Mouse (Mus musculus): ENCODE measurements around the gene Trim10.
"Not testable (repeated sequence)": the region's sequence is repeated elsewhere in the genome, so short reads cannot be mapped to it uniquely, and the experiment has no call there.

The Trim10 gene

DNA sequence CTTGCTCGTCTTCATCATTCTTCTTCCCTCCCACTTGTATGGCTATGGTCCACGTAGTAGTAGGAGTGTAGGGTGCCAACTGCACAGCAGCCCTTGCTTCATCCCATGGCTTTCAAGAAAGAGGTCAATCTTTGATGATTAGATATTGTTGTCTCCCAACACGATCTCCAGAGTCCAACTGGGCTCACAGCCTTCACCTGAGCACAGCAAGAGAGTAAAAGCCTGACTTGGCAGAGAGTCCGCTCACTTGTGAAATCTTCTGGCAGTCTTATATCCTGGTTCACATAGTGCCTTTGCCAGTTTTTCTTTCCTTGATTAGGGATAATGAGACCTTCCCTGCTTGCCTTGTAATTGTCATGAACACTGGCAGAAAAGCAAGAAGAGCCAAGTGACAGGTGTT, 13.1 kb upstream of the Trim10 start:
- no peak for DNase-seq (ENCODE audit: extremely low read depth, insufficient read length, low spot score)

DNA sequence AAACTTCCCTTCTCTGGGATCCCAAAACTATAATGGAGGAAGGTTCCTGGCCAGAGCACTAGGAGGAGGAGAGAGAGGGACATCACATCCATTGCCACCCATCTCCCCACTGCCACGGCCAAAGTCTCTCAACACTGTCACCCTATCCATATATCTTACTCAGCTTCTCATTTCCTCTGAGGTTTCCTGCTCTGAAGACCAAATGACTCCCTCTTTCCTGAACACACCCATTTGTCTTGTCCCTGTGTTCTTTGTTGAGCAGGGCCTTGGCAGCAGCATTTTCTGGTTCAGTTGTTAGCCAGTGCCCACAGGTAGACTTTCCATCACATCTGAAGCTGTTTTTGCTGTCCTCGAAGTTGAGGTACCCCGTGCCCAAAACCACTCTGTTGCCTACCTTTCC, 11.2 kb upstream of the Trim10 start:
- DNase-seq (ENCODE audit: extremely low read depth, insufficient read length, low spot score): no peak

DNA sequence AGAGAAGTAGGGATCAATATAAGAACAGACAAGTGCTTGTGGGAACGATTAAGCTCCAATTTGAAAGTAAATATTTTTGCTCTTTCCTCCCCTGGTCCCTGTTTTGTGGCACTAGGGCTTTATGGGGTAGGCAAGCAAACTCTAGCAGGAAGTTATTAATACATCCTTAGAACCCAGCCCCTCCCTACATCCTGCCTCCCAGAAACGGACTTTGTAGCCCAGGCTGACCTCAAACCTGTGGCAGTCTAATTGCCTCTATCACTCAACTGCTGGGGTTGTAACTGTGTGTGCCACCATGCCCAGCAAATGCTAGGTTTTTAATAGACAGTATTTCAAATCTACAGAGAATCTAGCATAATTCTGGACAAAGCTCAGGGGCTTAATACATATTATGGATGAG, 7.7 kb upstream of the Trim10 start:
- no peak for DNase-seq (ENCODE audit: extremely low read depth, insufficient read length, low spot score)

DNA sequence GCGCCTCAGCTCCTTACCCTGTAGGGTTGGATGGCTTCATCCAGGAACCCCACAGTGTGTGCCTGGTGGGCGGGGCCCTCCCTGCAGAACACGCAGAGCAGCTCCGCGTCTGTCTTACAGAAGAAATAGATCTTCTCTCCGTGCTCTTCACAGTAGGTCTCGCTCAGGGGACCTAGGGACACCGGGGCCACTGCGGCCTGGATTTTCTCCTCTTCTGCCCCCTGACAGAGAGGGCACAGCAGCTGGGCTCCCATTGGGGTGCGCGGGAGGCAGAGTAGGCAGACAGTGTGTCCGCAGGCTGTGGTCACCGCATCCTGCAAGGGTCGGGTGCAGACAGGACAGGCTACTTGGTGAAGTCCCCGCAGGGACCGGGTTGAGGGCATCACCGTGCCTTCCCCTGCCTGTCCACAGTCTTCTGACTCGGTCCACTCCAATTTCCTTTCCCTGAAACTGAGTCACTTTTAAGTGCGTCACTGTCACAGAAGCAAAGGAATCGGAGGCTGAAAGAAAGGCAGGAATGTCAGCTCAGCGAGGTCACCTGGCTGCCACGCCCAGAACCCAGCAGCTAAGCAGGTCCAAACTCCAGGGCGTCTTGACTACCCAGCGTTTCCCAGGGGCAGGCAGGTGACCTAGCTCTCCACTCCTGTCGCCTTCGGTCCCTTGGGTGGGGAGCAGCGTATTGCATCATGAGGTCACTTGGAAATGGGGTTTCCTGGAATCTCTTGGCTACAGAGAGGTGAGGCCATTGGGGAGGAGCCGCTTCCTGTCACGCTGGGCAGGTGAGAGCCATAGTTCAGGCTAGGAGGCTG, 2.5 kb upstream of the Trim10 start, which contains the start of gene Trim15:
Trim15 (minus strand) TSS at position 492 of the 809 bp plus-strand sequence.
- no peak for DNase-seq (ENCODE audit: extremely low read depth, insufficient read length, low spot score)

DNA sequence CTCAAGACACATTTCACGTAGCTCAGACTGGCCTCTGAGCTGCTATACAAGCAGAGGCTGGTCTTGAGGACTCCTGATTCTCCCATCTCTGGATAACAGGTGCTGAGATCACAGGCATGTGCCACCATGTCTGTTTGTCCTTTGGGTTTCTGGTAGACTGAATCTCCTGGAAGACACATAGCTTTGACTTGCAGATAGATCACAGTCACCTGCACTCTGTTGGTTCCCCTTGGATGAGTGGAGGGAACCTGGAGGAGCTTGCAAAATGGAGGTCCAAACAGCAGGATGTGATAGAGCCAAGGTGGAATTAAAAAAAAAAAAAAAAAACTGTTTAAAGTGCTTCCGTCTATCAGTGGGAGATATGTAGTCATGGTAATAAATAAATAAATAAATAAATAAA, 538 bp upstream of the Trim10 start:
- DNase-seq (ENCODE audit: extremely low read depth, insufficient read length, low spot score): no peak

DNA sequence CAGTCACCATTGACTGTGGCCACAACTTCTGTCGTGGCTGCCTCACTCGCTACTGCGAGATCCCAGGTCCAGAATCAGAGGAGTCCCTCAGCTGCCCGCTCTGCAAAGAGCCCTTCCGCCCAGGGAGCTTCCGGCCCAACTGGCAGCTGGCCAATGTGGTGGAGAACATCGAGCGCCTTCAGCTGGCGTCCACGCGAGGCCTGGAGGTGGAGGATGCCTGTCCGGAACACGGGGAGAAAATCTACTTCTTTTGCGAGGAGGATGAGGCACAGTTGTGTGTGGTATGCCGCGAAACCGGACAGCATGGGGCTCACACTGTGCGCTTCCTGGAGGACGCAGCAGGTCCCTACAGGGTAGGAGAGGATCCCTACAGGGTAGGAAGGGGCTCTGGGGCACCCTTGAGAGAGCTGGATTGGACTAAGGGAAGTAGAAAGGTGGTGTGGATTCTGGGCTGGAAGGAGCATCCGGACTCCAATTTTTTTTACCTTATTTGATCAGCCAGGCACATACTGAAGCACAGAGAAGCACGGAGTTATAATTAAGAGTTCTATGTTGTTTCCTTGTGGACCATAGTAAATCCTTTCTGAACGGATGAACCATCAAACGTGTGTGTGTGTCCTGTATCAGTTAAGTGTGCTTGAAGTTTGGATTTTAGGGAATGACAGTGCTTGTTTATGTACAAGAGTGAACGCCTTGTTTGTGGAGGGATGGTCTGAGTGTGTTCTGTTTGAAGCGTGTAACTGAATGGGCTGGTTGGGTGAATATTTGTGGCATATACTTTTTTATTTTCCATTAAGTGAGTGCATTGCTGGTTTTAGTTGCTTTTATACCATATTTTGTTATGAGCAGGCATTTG, 809 bp downstream of the Trim10 start:
- DNase-seq (ENCODE audit: extremely low read depth, insufficient read length, low spot score): no peak

DNA sequence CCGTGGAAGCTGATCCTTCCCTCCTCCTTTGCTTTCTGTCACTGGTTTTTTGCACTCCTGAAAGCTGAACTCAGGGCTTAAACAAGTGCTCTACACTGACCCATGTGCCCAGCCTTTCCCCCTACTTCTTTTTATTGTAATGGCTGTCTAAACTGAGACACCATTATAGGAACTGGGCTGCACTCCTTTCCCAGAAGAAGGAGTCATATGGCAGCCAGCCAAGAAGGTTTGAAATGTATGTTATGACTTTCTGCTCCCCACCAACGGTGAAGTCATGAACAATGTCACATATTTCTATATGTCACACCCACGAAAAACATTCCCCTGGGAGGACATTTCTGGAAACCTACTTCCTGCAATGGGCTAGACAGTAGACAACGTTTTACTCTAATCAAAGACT, 5.3 kb downstream of the Trim10 start:
- DNase-seq (ENCODE audit: extremely low read depth, insufficient read length, low spot score): no peak

DNA sequence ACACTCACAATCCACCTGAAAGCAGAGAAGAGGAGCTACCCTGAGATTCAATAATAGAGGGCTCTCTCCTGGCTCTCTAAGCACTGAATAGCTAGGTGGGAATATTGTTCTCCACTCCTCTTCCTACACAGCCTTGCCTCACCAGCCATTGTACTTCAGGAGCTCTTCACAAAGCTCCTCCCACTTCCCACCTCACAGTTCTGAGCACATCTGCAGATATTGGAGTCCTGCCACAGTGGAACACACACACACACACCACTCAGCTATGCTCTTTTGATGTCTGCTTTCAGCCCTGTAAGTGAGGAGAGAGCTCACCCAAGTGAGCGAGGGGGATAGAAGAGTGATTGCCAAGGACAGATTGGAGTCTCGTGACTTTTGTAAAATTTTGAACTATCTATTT, 14.0 kb downstream of the Trim10 start:
- no peak for DNase-seq (ENCODE audit: extremely low read depth, insufficient read length, low spot score)

DNA sequence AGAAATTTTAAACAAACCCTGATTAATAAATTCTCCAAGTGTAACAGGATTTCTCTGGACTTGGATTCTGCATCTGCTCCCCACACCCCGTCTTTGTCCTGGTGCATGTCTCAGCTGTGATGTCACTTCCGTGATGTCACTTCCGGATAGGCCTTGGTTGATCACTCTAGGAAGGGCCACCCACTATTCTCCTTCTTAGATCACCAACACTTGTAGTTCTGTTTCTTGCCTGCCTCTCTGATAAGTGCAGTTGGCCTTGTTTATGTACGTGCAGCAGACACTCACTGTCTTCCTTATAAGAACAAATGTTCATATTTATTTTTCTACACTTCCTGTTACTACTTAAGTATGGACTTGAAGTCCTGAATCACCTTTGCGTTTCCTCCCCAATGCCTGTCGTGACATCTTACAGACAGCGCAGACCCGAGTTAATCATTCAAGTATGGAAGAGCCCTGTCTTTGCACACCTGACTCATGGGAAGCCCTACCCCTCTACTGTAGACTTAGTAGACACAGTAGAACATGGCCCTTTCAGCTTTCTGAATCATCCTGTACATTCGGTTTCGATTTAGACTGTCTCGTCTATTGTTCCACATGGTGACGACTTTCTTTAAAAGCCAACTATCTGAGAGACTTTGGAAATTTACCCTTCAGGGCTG, 15.9 kb downstream of the Trim10 start:
- DNase-seq (ENCODE audit: extremely low read depth, insufficient read length, low spot score): no peak

DNA sequence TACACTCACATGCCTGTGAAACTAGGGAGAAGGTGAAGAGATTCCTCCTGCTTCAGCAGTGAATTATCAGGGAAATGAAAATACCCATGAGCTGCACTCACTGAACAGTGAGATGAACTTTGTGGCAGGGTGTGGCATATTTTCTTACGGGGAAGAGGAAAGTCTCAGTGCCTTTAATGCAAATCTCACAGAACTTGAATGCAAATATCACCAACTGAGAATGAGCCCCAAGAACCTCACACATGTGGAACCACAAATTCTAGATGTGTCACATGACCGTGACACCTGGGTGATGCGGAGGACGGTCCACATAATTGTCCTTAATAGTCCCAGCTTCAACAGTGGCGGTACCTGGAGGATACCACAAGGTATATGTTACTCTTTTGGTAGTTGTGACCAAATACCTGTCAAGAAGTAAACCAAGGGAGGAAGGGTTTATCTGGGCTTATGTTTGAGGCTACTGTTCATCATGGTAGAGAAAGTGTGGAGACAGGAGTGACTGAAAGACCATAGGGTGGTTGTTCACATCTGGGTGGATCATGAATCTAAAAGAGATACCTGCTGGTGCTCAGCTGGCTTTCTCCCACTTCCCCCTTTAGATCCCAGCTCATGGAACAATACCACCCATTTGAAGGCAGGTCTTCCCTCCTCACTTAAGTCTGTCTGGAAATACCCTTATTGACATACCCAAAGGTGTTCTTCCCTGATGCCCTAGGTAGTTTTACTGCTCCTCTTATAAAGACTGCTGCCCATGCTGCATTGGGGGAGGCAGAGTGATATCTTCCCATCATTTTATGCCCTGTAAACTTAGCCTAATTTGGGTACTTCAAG, 20.9 kb downstream of the Trim10 start, which contains the start of gene Trim40:
Trim40 (minus strand) TSS at position 51 of the 831 bp plus-strand sequence.
- no peak for DNase-seq (ENCODE audit: extremely low read depth, insufficient read length, low spot score)

DNA sequence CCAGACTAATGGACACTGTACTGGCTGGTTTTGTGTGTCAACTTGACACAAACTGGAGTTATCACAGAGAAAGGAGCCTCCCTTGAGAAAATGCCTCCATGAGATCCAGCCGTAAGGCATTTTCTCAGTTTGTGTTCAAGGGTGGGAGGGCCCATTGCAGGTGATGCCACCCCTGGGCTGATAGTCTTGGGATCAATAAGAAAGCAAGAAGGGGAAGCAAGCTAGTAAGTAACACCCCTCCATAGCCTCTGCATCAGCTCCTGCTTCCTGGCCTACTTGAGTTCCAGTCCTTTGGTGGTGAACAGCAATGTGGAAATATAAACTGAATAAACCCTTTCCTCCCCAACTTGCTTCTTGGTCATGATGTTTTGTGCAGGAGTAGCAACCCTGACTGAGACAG, 22.1 kb downstream of the Trim10 start:
- not testable (repeated sequence) for DNase-seq (ENCODE audit: extremely low read depth, insufficient read length, low spot score)

DNA sequence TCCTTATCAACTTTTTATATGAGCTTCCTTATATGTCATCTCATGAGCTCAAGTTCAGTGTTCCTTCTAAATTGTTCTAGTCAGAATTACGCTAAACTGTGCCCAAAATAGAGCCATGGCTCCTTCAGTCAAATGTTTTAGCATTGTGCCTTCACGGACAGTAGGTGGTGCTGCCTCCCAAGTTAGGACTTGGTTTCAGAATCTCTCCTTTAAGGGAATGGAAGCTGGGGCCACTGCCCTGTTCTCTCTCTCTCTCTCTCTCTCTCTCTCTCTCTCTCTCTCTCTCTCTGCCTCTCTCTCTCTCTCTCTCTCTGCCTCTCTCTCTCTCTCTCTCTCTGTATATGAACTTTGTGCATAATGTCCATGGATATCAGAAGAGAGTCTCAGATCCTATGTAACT, 23.0 kb downstream of the Trim10 start:
- DNase-seq (ENCODE audit: extremely low read depth, insufficient read length, low spot score): no peak

DNA sequence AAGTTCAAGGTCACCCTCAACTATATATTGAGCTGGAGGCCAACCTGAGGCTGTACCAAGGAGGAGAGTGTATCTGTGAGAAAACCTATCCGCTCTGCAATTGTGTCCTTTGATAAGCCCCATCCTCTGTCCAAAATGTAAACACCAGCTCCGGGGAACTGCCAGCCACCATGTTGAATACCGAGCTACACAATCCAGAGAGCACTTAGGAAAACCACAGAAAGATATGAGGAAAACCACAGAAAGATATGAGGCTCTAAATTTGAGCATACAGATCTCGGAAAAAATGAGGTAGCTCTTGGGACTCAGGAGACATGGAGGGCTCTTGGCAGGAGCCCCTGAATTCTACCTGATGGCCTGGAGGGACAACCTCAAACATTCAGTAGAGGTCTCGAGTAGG, 24.0 kb downstream of the Trim10 start:
- no peak for DNase-seq (ENCODE audit: extremely low read depth, insufficient read length, low spot score)

DNA sequence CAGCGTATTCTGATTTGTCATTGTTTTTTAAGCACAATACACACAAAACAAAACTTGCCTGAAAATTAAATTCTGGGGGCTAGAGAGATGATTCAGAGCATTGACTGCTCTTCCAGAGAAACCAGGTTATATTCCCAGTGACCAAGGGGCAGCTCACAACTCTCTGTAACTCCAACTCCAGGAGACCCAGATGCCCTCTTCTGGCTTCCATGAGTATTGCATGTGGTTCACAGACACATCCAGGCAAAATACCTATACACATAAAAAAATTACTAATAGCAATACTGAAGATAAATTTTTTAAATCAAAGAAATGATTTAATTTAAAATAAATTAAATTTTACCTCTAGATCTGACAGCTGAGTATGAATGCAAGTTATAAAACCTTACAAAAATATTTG, 27.2 kb downstream of the Trim10 start:
- no peak for DNase-seq (ENCODE audit: extremely low read depth, insufficient read length, low spot score)

DNA sequence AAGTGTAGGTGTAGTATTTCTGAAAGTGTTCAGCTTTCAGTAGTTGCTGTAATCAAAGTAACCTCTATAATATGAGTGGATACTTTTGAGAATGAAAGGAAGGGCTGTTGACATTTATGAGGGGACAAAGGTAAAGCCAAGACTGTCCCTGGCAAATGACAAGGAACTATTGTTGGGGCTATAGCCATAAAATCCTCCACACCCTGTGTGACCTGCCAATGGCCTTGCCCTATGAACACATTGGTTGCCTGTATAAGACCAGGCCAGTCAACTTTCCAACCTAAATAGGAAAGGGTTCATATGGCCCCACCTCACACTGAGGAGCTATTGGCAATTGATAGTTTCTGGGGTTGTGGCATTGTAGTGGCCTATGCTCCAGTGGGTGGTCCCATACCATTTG, 27.7 kb downstream of the Trim10 start:
- no peak for DNase-seq (ENCODE audit: extremely low read depth, insufficient read length, low spot score)

DNA sequence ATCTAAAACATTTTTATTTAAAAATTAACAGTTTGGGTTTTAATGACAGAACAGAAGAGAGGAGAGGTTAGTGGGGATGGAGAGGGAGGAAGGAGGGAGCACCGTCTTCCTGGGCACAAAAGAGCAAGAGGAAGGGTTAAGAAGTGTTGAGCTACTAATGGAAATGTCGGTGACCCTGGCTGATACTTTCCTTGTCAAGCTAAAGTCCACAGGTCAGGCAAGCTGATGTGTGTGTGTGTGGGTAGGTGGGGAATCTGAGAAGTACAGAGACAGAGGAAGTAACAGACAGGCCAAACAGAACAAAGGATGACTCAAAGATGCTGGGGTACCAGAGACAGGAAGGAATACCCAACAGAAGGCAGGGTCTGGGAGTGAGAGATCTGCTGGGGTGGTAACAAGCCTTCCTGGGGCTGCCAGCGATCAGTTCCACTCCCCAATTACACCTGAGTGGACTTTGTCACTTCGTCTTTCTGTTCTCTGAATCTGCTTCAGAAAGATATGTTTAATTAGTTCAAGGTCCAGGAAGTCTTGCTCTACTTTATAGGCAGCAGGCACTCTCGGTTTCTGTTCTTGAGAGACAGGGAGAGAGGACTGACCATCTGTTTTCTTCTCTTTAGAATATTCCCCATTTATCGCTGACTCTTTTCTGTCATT, 28.3 kb downstream of the Trim10 start, which contains the start of gene Trim31:
Trim31 (plus strand) TSS at position 567 of the 654 bp plus-strand sequence.
- no peak for DNase-seq (ENCODE audit: extremely low read depth, insufficient read length, low spot score)

DNA sequence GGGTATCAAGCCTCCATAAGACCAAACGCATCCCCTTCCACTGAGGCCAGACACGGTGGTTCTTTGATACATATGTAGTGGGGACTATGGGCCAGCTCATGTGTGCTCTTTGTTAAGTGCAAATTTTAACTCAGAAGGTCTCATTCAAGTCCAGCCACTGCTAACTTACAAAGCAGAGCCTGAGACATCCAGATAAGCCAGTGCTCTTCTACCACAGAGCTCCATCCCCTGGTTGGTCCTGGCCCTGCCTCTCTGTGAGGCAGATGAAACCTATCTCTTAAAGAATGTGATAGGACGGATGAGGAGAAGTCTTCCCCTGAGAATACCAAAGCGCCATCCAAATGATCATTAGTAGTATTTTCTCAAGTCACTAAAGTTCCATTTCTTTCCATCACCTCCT, 30.0 kb downstream of the Trim10 start:
- no peak for DNase-seq (ENCODE audit: extremely low read depth, insufficient read length, low spot score)

DNA sequence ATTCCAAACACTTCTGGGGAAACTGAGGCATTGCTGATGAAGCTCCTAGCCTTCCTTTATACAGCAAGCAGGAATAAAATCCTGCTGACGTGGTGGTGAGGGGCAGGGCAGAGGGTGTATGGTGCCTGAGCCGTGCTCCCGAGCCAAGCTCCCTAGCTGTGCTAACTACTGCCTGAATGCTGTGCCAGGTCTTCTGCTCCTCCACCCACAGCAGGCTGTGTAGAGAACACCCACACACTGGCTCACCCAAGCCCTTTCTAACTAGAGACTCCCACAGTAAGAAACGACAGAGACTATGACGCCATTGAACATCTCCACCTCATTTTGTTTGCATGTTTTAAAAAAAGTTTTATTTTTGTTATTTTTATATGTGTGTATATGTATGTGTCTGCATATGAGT, 30.6 kb downstream of the Trim10 start:
- no peak for DNase-seq (ENCODE audit: extremely low read depth, insufficient read length, low spot score)

DNA sequence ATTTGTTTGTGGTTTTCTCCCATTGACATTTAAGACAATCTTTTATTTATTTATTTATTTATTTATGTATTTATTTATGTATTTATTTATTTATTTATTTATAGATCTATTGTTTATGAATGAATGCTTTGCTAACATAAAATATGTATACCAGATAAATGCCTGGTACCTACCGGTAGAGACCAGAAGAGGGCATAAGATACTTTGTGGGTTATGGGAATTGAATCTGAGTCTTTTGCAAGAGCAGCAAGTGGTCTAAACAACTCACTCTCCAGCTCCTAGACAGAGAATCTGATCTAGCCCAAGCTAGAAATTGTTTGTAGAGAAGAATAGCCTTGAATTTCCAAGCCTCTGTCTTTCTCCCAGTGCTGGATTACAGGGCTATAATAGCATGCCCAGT, 31.3 kb downstream of the Trim10 start:
- no peak for DNase-seq (ENCODE audit: extremely low read depth, insufficient read length, low spot score)

DNA sequence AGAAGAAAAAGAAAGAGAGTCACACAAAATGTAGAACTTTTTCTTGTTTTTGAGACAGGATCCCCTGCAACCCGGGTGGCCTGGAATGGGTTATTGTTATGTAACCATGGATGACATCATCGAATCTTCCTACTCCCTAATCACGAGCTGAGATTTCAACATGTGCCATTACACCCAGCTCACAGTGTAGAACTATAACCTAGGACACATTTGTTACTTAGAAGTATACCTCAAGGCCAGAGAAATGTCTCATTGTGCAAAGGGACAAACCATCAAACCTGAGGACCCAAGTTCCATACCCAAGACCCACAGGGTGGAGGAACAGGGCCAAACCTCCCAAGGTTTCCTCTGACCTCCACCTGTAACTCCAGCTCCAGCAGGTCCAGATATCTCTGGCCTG, 34.3 kb downstream of the Trim10 start:
- DNase-seq (ENCODE audit: extremely low read depth, insufficient read length, low spot score): no peak
